Mouse (Mus musculus): ENCODE results near the gene Ptgs1. TPM values are rescaled to one million over a fixed set of nuclear protein-coding genes. Genes with fewer than 3 reads are reported as not detected.
"Not testable (repeated sequence)": the region's sequence is repeated elsewhere in the genome, so short reads cannot be mapped to it uniquely, and the experiment has no call there.

Gene Ptgs1
- total RNA-seq (2021) (10 to 100 TPM; 15.0 to 15.6 TPM), polyA plus RNA-seq (2012; rRNA removed) (17.9 and 26.2 TPM in 2 replicates)
- long read RNA-seq, transcript Ptgs1-201 (11 exons, 2,867 nt), result major isoform, 8 of 11 reads
- long read RNA-seq, partial matches to known transcripts, result 0 of 11 reads
- long read RNA-seq, other reads (novel, unspliced or antisense), result 2 of 11 reads

DNA sequence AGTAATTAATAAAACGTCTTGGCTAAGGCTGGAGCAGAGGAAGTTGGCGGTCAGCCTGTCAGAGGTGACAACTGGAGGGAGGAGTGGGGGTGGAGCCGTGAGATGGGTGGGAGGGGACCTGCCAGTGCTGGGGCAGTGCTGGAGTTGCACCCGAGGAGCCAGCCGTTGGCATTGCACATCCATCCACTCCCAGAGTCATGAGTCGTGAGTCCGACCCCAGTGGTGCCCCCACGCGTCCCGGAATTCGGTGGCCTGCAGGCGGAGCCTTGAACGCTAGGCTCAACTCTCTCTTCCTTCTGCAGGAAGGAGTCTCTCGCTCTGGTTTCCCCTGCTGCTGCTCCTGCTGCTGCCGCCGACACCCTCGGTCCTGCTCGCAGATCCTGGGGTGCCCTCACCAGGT lies at the start of gene Ptgs1:
Gene Ptgs1 (plus strand): TSS at position 61 of the 400 bp plus-strand sequence.
- DNase-seq, result peak; percentile 77

DNA sequence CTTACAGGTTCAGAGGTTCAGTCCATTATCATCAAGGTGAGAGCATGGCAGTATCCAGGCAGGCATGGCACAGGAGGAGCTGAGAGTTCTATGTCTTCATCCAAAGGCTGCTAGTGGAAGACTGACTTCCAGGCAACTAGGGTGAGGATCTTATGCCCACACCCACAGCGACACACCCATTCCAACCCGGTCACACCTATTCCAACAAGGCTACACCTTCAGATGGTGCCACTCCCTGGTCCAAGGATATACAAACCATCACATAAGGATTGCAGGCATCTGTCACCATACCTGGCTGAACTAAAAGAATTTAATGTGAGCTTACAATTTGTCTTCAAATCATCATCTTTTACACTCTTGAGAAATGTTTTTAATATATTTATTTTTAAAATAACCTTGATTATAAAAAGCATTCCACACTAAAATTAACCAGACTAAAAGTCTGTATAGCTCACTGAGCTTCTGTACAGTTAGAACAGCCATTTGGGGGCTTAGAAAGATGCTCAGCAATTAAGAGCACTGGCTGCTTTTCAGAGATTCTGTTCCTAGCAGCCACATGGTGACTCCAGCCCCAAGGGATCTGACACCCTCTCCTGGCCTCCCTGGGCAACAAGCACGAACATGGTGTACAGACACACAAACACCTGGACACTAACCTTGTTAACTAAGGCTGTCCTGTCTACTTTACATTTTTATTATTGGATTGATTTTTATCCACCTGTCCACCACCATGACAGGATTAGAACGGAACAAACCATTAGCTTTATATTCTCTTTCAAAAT lies 48.4 kb upstream of the Ptgs1 start:
- not testable (repeated sequence) for DNase-seq

GRCm38 (mm10) chr2:36183278-36183677 lies 46.9 kb upstream of the Ptgs1 start:
- no peak for DNase-seq

DNA sequence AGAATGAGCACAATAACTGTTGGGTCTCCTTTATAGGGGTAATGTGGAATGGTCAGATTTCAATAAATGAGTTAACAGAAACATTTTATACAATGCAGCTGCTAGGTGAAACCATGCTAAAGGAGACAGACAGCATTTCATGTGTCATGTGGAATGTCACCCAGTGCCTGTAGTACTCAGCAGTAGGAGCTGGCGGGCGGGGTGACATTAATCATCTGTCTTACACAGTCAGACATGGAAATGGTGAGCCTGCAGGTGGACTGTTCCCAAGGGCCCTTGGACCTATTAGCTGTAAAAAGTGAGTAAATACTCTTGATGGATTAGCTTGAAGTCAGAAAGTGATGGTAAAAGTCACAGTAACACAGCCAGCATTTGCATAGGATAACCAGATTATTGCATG lies 46.0 kb upstream of the Ptgs1 start:
- DNase-seq, result no peak

GRCm38 (mm10) chr2:36184876-36185275 lies 45.4 kb upstream of the Ptgs1 start:
- DNase-seq, result no peak

DNA sequence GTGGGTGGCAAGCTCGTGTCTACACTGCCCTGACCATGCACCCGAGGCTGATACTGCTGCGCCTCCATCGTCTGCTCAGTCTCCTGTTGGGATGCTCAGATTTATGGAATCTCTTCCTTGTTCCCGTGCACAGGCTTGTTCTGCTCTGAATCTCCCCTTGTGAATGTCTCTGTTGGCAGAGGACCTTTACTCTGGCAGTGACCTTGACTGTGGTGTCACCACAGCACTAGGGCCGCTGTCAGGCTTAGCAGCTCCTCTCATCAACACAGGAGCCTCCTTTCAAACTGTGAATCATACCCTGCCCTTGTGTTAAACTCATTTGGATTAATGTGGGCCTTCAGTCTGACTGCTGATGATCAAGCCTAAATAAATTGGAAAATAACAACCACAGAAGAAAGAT lies 41.0 kb upstream of the Ptgs1 start:
- DNase-seq, result peak; percentile 67

DNA sequence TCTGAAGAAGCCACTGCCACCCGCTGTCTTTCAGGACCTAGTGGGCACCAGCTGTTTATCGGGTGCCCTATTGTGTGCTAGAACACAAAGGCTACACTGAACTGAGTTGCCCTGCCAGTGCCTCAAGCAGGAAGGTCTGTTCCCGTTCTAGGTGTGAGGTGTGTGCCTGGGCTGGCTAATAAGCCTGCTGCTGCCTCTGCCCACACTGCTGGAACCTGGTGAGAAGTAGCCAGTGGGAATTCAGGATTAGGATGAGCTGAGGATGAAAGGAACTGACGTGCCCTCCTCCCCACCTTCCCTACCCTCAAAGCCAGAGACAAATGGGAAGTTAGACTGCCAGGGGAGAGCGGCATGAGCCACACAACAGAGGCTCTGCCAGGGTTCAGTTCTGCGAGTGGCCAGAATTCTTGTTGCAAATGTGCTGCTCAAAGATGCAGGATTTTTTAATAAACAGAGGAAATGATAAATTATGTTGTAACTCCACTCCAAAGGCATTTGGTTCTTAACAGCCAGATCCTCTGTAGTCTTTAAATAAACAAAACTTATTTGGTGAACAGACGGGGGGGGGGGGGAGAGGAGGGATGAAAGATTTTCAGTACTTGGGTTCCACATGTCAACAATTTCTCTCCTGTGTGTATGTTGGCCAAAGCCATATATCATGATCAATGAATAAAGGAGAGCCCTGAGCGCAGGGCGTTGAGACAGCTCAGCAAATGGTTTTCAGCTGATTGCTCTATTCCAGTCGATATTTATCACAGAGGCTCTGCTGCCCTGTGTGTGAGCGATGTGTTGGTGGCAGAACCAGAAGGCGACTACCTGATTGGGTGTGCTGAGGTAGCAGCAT lies 38.9 kb upstream of the Ptgs1 start:
- DNase-seq, result no peak

DNA sequence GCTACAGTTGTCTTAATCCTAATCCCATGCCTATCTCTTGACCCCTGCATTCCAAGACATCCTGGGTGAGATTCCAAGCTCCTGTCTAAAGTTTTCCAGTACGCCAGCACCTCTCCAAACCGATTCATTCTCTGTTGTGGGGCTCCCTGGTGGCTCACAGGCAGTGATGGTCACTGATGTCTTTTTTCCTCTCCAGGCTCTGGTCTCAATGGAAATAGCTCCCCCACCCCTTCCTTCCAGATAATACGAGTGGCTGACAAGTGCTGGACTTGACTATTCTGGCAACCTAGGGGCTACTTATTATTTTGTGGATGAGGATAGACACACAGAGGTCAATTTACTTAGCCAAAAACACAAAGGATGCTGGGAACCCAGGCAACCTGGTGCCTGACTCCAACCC lies 33.2 kb upstream of the Ptgs1 start:
- no peak for DNase-seq

GRCm38 (mm10) chr2:36197919-36198881 lies 32.0 kb upstream of the Ptgs1 start:
- peak; percentile 47 for DNase-seq

GRCm38 (mm10) chr2:36198882-36199262 lies 31.4 kb upstream of the Ptgs1 start:
- DNase-seq, result no peak

DNA sequence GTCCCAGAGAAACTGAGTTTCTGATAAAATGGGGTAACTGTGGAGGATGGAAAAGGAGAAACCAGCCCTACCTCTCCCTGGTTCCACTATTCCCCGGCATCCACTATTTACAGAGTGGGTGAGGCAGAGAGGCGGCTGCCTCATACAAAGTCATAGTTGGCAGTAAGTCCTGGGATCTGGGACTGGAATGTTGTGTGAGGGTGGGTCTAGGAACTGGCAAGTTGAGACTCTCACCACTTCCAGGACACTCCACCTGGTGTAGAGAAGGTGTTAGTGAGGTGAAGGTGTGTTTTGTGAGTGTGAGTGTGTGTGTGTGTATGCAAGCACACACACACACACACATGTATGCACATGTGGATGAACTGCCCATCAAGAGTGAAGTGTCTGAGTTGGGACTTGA lies 29.4 kb upstream of the Ptgs1 start:
- no peak for DNase-seq

GRCm38 (mm10) chr2:36201756-36202610 lies 28.2 kb upstream of the Ptgs1 start:
- DNase-seq, result peak; percentile 50

DNA sequence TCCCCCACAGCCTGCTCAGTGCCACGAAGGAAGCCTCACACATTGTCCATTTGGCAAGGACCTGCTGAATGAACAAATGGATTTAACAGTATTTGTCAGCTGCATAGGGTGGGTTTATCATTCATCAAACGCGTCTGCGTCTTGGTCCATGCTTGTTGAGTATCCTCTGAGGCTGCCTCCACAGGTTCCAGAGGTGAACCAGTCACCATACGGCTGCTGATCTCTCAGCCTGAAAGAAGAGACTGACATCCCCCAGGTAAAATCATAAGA lies 27.7 kb upstream of the Ptgs1 start:
- no peak for DNase-seq

- peak; percentile 56 for DNase-seq
Observed at GRCm38 (mm10) chr2:36203011-36203825, 27.0 kb upstream of the Ptgs1 start.

GRCm38 (mm10) chr2:36204595-36204994 lies 25.6 kb upstream of the Ptgs1 start:
- DNase-seq, result no peak

DNA sequence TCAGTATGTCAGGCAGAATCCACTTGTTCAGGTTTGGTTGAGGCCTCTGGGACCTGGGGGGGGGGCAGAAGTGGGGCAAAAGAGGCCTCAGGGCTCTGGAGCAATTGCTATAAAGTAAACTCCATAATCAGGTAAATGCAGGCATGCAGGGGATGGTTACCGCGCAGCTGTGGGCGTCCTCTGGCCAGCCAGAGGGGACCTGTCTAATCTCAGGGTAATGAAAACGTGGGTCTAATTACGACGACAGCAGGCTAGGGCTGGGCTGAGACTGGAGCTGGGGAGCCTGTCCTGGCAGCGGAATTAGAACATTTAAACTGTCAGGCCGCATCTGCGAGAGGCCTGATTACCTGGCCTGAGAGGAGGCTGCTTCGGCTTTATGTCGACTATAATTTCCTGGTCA lies 23.2 kb upstream of the Ptgs1 start:
- DNase-seq, result no peak

- DNase-seq, result peak; percentile 46
Observed at GRCm38 (mm10) chr2:36210796-36211195, 19.4 kb upstream of the Ptgs1 start.

- DNase-seq, result no peak
Observed at GRCm38 (mm10) chr2:36211785-36212184, 18.4 kb upstream of the Ptgs1 start.

DNA sequence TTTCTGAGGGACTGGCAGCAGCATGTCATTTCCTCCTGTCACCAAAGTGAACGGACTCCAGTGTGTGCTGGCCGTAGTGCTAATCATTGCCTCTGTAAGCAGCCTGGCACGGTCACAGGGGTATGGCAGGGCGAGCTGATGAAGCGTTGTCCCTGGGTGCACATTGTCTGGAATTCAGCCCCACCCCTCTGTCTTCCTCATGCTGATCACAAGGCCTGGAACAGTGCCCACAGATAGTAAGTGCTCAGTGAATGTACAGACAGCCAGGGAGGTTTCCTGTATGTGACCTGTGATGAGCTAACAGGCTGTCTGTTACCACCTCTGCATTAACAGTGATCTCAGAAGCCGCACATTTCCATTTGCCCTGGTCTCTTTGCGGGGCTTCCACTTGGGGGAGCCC lies 17.1 kb upstream of the Ptgs1 start:
- no peak for DNase-seq

DNA sequence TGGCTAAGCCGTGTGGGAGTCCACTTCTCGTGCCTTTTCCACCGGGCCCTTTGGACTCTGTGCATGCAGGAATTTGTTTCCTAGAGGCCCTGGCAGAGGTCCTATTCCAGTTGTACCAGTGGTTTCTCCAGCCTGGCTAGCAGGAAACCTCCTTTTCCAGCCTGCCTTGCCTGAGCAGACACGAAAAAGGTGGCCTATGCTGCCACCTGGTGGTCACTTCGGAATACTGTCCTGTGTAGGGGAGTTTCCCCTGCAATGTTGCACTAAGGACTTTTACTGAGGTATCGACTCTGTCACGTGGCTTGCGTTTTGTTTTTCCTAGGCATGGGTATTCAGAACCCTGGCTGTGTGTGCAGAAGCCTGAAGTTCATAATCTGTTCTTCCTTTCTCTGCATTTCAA lies 16.2 kb upstream of the Ptgs1 start:
- peak; percentile 85 for DNase-seq

Measured in adrenal gland, adult 2 months (tissue).